Mouse (Mus musculus): ENCODE measurements around the gene Fpr3. TPM values are rescaled to one million over a fixed set of nuclear protein-coding genes. Genes with fewer than 3 reads are reported as not detected.
"Not testable (repeated sequence)": the region's sequence is repeated elsewhere in the genome, so short reads cannot be mapped to it uniquely, and the experiment has no call there.

The Fpr3 gene
- total RNA-seq (2014; rRNA removed) = not detected in 2 replicates
- polyA plus RNA-seq (2015; fragmentation: Nextera tagmentation; extraction: Ambion mirVana) = not detected in 2 replicates

DNA sequence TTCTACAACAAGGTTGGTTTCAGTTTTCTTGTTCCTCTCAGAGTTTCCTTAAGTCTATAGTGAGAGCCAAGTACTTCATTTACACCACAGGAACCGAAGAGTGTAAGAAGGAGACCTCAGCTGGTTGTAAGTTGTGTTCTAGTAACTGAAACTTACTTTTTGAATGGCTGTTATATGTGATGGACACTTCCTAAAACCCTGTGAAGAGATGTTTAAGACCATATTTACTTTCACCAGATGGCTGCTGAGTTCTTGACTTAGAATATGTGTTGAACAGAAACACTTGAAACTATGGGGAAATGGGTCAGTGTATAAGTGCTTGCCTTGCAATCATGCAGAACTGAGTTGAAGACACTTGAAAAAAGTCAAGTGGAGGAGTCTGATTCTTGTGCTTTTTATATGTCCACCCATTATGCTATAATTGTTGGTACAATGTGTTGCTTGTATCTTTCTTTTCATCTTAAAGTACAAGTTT is at the start of gene Fpr3, which contains the start of gene Fpr2:
Gene Fpr3 (plus strand): TSS at position 79 of the 475 bp plus-strand sequence.
Gene Fpr2 (plus strand): TSS at position 51 of the 475 bp plus-strand sequence.
- no peaks in the 10 kb centered on the region for H3K4me1 ChIP-seq (ENCODE audit: insufficient read depth)
- H3K27ac ChIP-seq (ENCODE audit: low read depth, low read length) = no peak within 1 kb of the TSS
- DNase-seq = no peak
- H3K27me3 ChIP-seq (ENCODE audit: insufficient read depth, low read length) = no peaks in the 10 kb centered on the region
- TF ChIP-seq CTCF (IDR thresholded peaks at IDR 0.05; ENCODE audit: low read depth) = no peak
- H3K4me3 ChIP-seq (ENCODE audit: low read depth, low read length) = no peak within 1 kb of the TSS
- no peaks in the 10 kb centered on the region for H3K36me3 ChIP-seq (ENCODE audit: insufficient read depth)
- H3K9me3 ChIP-seq (ENCODE audit: low read length) = no peaks in the 10 kb centered on the region
- no peak for ATAC-seq
- no peak within 1 kb of the TSS for H3K9ac ChIP-seq
- no peak within 1 kb of the TSS for H3K4me2 ChIP-seq (ENCODE audit: low read depth)
- WGBS = 60% methylated on average over 1 of the region's 1 CpGs

GRCm38 (mm10) chr17:17837919-17838701 is 49.5 kb upstream of the Fpr3 start:
- H3K27me3 ChIP-seq (ENCODE audit: insufficient read depth, low read length) = no peaks in the 10 kb centered on the region
- H3K4me3 ChIP-seq (ENCODE audit: low read depth, low read length) = peak overlapping the region; percentile 45
- ATAC-seq (peak; percentile 98), DNase-seq (peak; percentile 94)
- peak overlapping the region; percentile 74 for H3K27ac ChIP-seq (ENCODE audit: low read depth, low read length)
- peaks cover 14% of the 10 kb centered on the region; the same call in 1 of the 2 replicates for H3K36me3 ChIP-seq (ENCODE audit: insufficient read depth)
- H3K4me1 ChIP-seq (ENCODE audit: insufficient read depth) = peaks cover 16% of the 10 kb centered on the region; the same call in 1 of the 2 replicates
- peak; percentile 85 for TF ChIP-seq CTCF (IDR thresholded peaks at IDR 0.05; ENCODE audit: low read depth)
- peak overlapping the region; percentile 52 for H3K9ac ChIP-seq
- WGBS = under 1% methylated on average over 41 of the region's 43 CpGs
- H3K4me2 ChIP-seq (ENCODE audit: low read depth) = peak overlapping the region; percentile 68
- H3K9me3 ChIP-seq (ENCODE audit: low read length) = no peaks in the 10 kb centered on the region

- 88% methylated on average over 2 of the region's 2 CpGs for WGBS
- H3K4me3 ChIP-seq (ENCODE audit: low read depth, low read length) = no peak overlapping the region
- H3K27me3 ChIP-seq (ENCODE audit: insufficient read depth, low read length) = no peaks in the 10 kb centered on the region
- no peak overlapping the region for H3K27ac ChIP-seq (ENCODE audit: low read depth, low read length)
- peaks cover 10% of the 10 kb centered on the region; the same call in 1 of the 2 replicates for H3K4me1 ChIP-seq (ENCODE audit: insufficient read depth)
- H3K9ac ChIP-seq = no peak overlapping the region
- DNase-seq (no peak), ATAC-seq (no peak)
- no peak overlapping the region; the same call in 1 of the 2 replicates for H3K4me2 ChIP-seq (ENCODE audit: low read depth)
- H3K9me3 ChIP-seq (ENCODE audit: low read length) = no peaks in the 10 kb centered on the region
- peaks cover 14% of the 10 kb centered on the region; the same call in 1 of the 2 replicates for H3K36me3 ChIP-seq (ENCODE audit: insufficient read depth)
- no peak for TF ChIP-seq CTCF (IDR thresholded peaks at IDR 0.05; ENCODE audit: low read depth)
Observed at GRCm38 (mm10) chr17:17839276-17839675, 48.4 kb upstream of the Fpr3 start.

DNA sequence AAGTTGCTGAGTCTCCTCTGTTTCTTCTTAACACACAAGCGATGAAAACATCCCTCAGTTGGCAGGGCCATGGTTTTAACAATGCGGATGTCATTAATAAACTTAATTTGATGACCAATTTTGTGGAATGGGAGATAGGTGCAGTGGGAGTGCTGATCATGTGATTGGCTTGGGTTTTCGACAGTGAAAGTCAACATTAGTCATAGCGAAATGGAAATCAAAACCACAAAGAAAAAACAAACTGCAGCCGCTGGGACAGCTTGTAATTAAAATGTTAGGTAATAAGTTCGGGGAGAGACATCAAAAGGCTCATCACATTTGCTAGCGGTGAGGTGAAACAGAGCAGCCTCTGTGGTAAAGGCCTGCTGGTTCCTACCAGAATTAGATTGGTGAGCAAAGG is 46.9 kb upstream of the Fpr3 start:
- no peak for ATAC-seq
- 91% methylated on average over 7 of the region's 7 CpGs for WGBS
- TF ChIP-seq CTCF (IDR thresholded peaks at IDR 0.05; ENCODE audit: low read depth) = no peak

DNA sequence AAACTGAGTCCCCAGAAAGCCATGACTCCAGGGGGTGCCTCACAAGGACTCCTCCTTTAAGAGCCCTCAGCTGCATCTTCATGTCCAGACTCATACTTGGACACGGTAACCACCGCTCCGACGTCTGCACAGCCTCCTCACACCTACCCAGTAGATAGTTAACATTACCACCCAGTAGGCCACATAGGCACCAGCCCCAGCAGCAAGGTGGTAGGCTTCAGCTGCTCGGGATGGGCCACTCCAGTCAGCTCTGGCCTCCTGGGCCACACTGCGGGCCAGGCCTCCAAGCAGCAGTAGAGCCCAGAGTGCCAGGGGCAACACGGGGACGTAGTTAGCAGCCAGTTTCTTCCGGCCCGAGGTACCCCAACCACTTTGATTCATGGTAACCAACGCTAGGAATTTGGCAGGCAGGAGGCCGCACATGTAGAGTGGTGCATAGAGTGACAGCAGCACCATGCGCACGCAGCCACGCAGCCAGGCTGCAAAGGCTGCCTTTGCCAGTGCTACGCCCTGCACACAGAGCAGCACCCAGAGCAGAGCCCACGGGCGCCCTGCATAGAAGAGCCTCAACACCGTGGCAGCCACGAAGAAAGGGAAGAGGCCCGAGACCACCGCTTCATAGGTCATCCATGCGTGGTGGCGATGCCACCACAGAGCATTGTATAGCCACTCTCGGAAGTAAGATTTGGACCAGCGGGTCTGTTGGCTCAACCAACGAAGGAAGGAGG is 44.0 kb upstream of the Fpr3 start:
- Histone ChIP-seq H3K27ac (ENCODE audit: low read depth, low read length) (no peak overlapping the region), H3K4me3 (ENCODE audit: low read depth, low read length) (no peak overlapping the region), H3K27me3 (ENCODE audit: insufficient read depth, low read length) (no peaks in the 10 kb centered on the region), H3K9me3 (ENCODE audit: low read length) (no peaks in the 10 kb centered on the region), H3K4me2 (ENCODE audit: low read depth) (no peak overlapping the region), H3K9ac (no peak overlapping the region), H3K4me1 (ENCODE audit: insufficient read depth) (peaks cover under 1% of the 10 kb centered on the region; the same call in 1 of the 2 replicates), H3K36me3 (ENCODE audit: insufficient read depth) (peaks cover 8% of the 10 kb centered on the region; the same call in 1 of the 2 replicates)
- DNase-seq (peak; percentile 40), ATAC-seq (peak; percentile 76)
- 74% methylated on average over 27 of the region's 27 CpGs for WGBS
- no peak for TF ChIP-seq CTCF (IDR thresholded peaks at IDR 0.05; ENCODE audit: low read depth)

More for the DNA sequence above, 46.9 kb upstream of the Fpr3 start:
- DNase-seq = no peak
- H3K9me3 ChIP-seq (ENCODE audit: low read length) = no peaks in the 10 kb centered on the region
- H3K4me1 ChIP-seq (ENCODE audit: insufficient read depth) = peaks cover 10% of the 10 kb centered on the region; the same call in 1 of the 2 replicates
- no peaks in the 10 kb centered on the region for H3K27me3 ChIP-seq (ENCODE audit: insufficient read depth, low read length)
- peaks cover 14% of the 10 kb centered on the region; the same call in 1 of the 2 replicates for H3K36me3 ChIP-seq (ENCODE audit: insufficient read depth)
- no peak overlapping the region for H3K27ac ChIP-seq (ENCODE audit: low read depth, low read length)
- no peak overlapping the region for H3K4me2 ChIP-seq (ENCODE audit: low read depth)
- no peak overlapping the region for H3K4me3 ChIP-seq (ENCODE audit: low read depth, low read length)
- no peak overlapping the region for H3K9ac ChIP-seq

DNA sequence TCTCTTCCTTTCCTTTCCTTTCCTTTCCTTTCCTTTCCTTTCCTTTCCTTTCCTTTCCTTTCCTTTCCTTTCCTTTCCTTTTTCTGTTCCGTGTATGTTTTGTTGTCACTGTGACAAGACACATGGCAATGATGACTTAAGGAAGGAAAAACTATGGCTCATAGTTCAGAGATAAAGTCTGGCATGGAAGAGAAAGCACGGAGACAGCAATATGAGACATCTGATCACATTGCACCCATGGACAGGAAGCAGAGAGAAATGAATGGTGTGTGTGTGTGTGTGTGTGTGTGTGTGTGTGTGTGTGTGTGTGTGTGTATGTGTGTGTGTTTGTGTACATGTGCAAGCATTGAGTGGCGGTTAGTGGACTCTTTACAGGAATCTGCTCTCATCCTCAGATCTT is 43.0 kb upstream of the Fpr3 start:
- H3K27me3 ChIP-seq (ENCODE audit: insufficient read depth, low read length); H3K4me3 ChIP-seq (ENCODE audit: low read depth, low read length); H3K27ac ChIP-seq (ENCODE audit: low read depth, low read length); H3K4me1 ChIP-seq (ENCODE audit: insufficient read depth); DNase-seq; H3K36me3 ChIP-seq (ENCODE audit: insufficient read depth); H3K9me3 ChIP-seq (ENCODE audit: low read length); ATAC-seq; H3K4me2 ChIP-seq (ENCODE audit: low read depth); H3K9ac ChIP-seq: not testable (repeated sequence)
- 85% methylated on average over 3 of the region's 3 CpGs for WGBS
